Mouse (Mus musculus): ENCODE data around the gene Dnaaf2. TPM values are rescaled to one million over a fixed set of nuclear protein-coding genes. Genes with fewer than 3 reads are reported as not detected.
A peak's percentile ranks its signal among the peaks of the same experiment; 100 is the strongest.

Dnaaf2 gene
- total RNA-seq, 2 experiments from 2014 or later = 1.1 to 1.3 TPM

- no peak for DNase-seq (ENCODE audit: low spot score in 2 of 2)
Observed at GRCm38 (mm10) chr12:69198985-69199384, 756 bp upstream of the Dnaaf2 start.

- DNase-seq (ENCODE audit: low spot score in 2 of 2) = peak; percentile 56 to 63
Observed at GRCm38 (mm10) chr12:69197378-69198163, 658 bp downstream of the Dnaaf2 start.

- peak; percentile 65 to 74 for DNase-seq (ENCODE audit: low spot score in 2 of 2)
Observed at GRCm38 (mm10) chr12:69196444-69197377, 1.5 kb downstream of the Dnaaf2 start, which contains the start of gene Gm49383. Gene Gm49383, minus strand, starts transcription at chr12:69197104.

- no peak for DNase-seq (ENCODE audit: low spot score in 2 of 2)
Observed at GRCm38 (mm10) chr12:69192637-69193036, 5.6 kb downstream of the Dnaaf2 start.

GRCm38 (mm10) chr12:69191396-69191795 is 6.8 kb downstream of the Dnaaf2 start:
- no peak for DNase-seq (ENCODE audit: low spot score in 2 of 2)

GRCm38 (mm10) chr12:69190522-69190921 is 7.7 kb downstream of the Dnaaf2 start:
- no peak for DNase-seq (ENCODE audit: low spot score in 2 of 2)

GRCm38 (mm10) chr12:69190074-69190473 is 8.2 kb downstream of the Dnaaf2 start:
- DNase-seq (ENCODE audit: low spot score in 2 of 2) = no peak

- no peak for DNase-seq (ENCODE audit: low spot score in 2 of 2)
Observed at GRCm38 (mm10) chr12:69186811-69187471, 11.3 kb downstream of the Dnaaf2 start.

GRCm38 (mm10) chr12:69185371-69185770 is 12.9 kb downstream of the Dnaaf2 start:
- DNase-seq (ENCODE audit: low spot score in 2 of 2) = no peak

- peak; percentile 58 to 67 for DNase-seq (ENCODE audit: low spot score in 2 of 2)
Observed at GRCm38 (mm10) chr12:69184342-69185295, 13.6 kb downstream of the Dnaaf2 start.

GRCm38 (mm10) chr12:69183583-69184308 is 14.5 kb downstream of the Dnaaf2 start, which contains the start of the genes Rpl36al and Mgat2:
Gene Rpl36al, minus strand, starts transcription at chr12:69184083.
Gene Mgat2, plus strand, starts transcription at chr12:69184157.
- DNase-seq (ENCODE audit: low spot score in 2 of 2) = peak; percentile 97 to 99

- no peak for DNase-seq (ENCODE audit: low spot score in 2 of 2)
Observed at GRCm38 (mm10) chr12:69181800-69182199, 16.4 kb downstream of the Dnaaf2 start.

GRCm38 (mm10) chr12:69179371-69179770 is 18.9 kb downstream of the Dnaaf2 start:
- DNase-seq (ENCODE audit: low spot score in 2 of 2) = no peak

GRCm38 (mm10) chr12:69177526-69177925 is 20.7 kb downstream of the Dnaaf2 start:
- no peak for DNase-seq (ENCODE audit: low spot score in 2 of 2)

GRCm38 (mm10) chr12:69175975-69176374 is 22.3 kb downstream of the Dnaaf2 start:
- no peak for DNase-seq (ENCODE audit: low spot score in 2 of 2)

GRCm38 (mm10) chr12:69171307-69171706 is 26.9 kb downstream of the Dnaaf2 start:
- DNase-seq (ENCODE audit: low spot score in 2 of 2) = no peak

GRCm38 (mm10) chr12:69168461-69169106 is 29.6 kb downstream of the Dnaaf2 start, which contains the start of gene Lrr1:
Gene Lrr1, plus strand, starts transcription at chr12:69168814.
- DNase-seq (ENCODE audit: low spot score in 2 of 2) = peak; percentile 80 to 82

- DNase-seq (ENCODE audit: low spot score in 2 of 2) = no peak
Observed at GRCm38 (mm10) chr12:69167656-69168460, 30.4 kb downstream of the Dnaaf2 start.
